Mouse (Mus musculus): ENCODE measurements around the gene Uqcc2.
A peak's percentile ranks its signal among the peaks of the same experiment; 100 is the strongest.

DNA sequence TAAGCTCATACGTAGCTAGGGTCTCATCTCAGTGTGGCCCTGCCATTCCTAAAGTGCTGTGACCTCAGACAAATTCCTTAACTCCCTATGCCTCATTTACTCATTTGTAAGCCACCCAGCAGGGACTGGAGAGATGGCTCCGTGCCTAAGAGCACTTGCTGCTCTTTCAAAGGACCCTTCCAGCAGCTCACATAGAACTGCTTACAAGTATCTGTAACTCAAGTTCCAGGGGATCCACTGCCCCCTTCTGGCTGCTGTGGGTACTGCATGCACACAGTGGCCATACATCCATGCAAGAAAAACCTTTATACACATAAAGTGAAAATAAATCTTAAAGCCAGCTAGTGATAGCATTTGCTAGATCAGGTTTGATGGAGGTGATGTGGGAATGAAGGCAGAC, 48.0 kb downstream of the Uqcc2 start:
- TF ChIP-seq POLR2A (IDR thresholded peaks at IDR 0.05; ENCODE audit: control insufficient read depth, low read depth, low read length) (no peak), CTCF (IDR thresholded peaks at IDR 0.05; ENCODE audit: control insufficient read depth, insufficient read depth, insufficient replicate concordance, low read depth, low read length) (peak; percentile 92; the same call in 1 of the 2 replicates)
